Mouse (Mus musculus) midbrain, embryonic 13.5 days (tissue): ENCODE data around the gene Mnd1. TPM values are rescaled to one million over a fixed set of nuclear protein-coding genes. Genes with fewer than 3 reads are reported as not detected.
A peak's percentile ranks its signal among the peaks of the same experiment; 100 is the strongest.

ENCODE experiments used
- ATAC-seq: fragments of 200-750 bp; cut with Nextera tagmentation; 2 replicates; pipeline ENCODE4 v1.8.0; 2017; ENCODE audit warnings: mild to moderate bottlenecking, moderate TSS enrichment, moderate library complexity
- H3K27ac ChIP-seq: fragments of 300-500 bp; sonication (generic); 2 replicates; pipeline ENCODE4 v1.5.1; 2015; ENCODE audit warnings: inconsistent platforms, mild to moderate bottlenecking, moderate library complexity
- H3K27me3 ChIP-seq: fragments of 300-500 bp; sonication (generic); 2 replicates; pipeline ENCODE4 v1.6.1; 2015; ENCODE audit warnings: mild to moderate bottlenecking, inconsistent platforms
- H3K36me3 ChIP-seq: fragments of 300-500 bp; sonication (generic); 2 replicates; pipeline ENCODE4 v1.6.1; 2015; ENCODE audit warnings: mild to moderate bottlenecking, inconsistent platforms
- H3K4me1 ChIP-seq: fragments of 300-500 bp; sonication (generic); replicated peaks from 2 replicates; pipeline ENCODE4 v1.6.1; 2015; ENCODE audit warnings: inconsistent platforms
- H3K4me2 ChIP-seq: fragments of 300-500 bp; sonication (generic); replicated peaks from 2 replicates; pipeline ENCODE4 v1.6.1; 2015; ENCODE audit warnings: moderate library complexity, mild to moderate bottlenecking, inconsistent platforms
- H3K4me3 ChIP-seq: fragments of 300-500 bp; sonication (generic); replicated peaks from 2 replicates; pipeline ENCODE4 v1.5.1; 2015; ENCODE audit warnings: mild to moderate bottlenecking, inconsistent platforms
- H3K9ac ChIP-seq: fragments of 300-500 bp; sonication (generic); replicated peaks from 2 replicates; pipeline ENCODE4 v1.6.1; 2015; ENCODE audit warnings: mild to moderate bottlenecking, inconsistent platforms
- H3K9me3 ChIP-seq: fragments of 300-500 bp; sonication (generic); 2 replicates; pipeline ENCODE4 v1.6.1; 2016; ENCODE audit warnings: mild to moderate bottlenecking, inconsistent platforms
- WGBS: fragments of 180-500 bp; shearing (Covaris S2); methylation state at CpG from one replicate; pipeline ENCODE4 v1.1.7; 2015; 5-methylcytosine and 5-hydroxymethylcytosine counted together
- polyA plus RNA-seq: library from polyadenylated mRNA; unstranded; fragments of >200 nt; fragmentation: Nextera tagmentation; extraction: Ambion mirVana; gene quantifications from 2 replicates; pipeline ENCODE4 v1.2.1, GENCODE M21; 2015

Gene Mnd1
- 2.7 and 3.3 TPM in 2 replicates for polyA plus RNA-seq

DNA sequence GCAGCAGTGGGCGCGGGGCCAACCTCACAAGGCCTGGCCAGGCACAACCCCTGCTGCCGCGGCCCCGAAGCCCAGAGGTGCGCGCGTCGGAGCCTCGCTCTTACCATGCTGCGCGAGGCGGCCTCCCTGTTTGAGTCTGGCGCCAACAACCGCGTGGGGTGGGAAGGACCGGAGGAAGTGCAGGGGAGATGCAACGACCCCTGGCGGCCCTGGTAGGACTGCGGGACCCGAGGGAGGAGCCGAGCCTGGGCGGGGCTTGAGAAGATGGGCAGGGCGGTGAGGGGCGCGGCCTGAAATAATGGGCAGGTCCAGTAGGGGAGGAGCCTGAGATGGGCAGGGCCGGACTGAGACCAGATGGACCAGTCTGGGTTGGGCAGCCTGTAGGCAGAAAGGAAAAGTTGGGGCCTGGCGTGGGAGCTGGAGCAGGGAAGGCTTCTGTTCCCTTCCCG lies at the start of gene Mnd1:
Gene Mnd1 (minus strand): TSS at position 229 of the 449 bp plus-strand sequence.
- WGBS = under 1% methylated on average over 29 of the region's 29 CpGs
- peaks cover 18% of the 10 kb centered on the region for H3K36me3 ChIP-seq
- H3K27ac ChIP-seq = no peak within 1 kb of the TSS; the same call in 1 of the 2 replicates
- H3K9me3 ChIP-seq = no peaks in the 10 kb centered on the region
- peak; percentile 98 for ATAC-seq
- peak within 1 kb of the TSS; percentile 61 for H3K9ac ChIP-seq
- peak within 1 kb of the TSS; percentile 92 for H3K4me2 ChIP-seq
- peak within 1 kb of the TSS; percentile 49 for H3K4me3 ChIP-seq
- H3K27me3 ChIP-seq = no peaks in the 10 kb centered on the region
- H3K4me1 ChIP-seq = peaks cover 15% of the 10 kb centered on the region

DNA sequence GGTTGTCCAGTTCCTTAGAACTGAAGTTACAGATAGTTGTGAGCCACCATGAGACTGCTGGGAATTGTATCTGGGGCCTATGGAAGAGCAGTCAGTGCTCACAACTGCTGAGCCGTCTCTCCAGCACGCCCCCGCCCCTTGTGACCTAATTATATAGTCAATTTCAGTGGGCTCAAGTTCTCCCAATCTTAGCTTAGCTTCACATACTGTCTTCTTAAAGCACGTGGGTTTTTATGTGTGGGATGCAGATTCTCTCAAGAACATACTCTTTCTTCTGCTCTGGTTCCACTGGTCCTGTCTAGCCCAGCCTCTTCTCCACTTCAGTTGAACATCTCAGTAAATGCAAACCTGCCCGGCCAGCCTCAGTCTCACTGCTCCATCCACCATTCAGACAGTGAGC lies 49.1 kb upstream of the Mnd1 start:
- Histone ChIP-seq H3K9me3 (no peaks in the 10 kb centered on the region), H3K36me3 (peaks cover 64% of the 10 kb centered on the region)
- WGBS = 79% methylated on average over 5 of the region's 5 CpGs

DNA sequence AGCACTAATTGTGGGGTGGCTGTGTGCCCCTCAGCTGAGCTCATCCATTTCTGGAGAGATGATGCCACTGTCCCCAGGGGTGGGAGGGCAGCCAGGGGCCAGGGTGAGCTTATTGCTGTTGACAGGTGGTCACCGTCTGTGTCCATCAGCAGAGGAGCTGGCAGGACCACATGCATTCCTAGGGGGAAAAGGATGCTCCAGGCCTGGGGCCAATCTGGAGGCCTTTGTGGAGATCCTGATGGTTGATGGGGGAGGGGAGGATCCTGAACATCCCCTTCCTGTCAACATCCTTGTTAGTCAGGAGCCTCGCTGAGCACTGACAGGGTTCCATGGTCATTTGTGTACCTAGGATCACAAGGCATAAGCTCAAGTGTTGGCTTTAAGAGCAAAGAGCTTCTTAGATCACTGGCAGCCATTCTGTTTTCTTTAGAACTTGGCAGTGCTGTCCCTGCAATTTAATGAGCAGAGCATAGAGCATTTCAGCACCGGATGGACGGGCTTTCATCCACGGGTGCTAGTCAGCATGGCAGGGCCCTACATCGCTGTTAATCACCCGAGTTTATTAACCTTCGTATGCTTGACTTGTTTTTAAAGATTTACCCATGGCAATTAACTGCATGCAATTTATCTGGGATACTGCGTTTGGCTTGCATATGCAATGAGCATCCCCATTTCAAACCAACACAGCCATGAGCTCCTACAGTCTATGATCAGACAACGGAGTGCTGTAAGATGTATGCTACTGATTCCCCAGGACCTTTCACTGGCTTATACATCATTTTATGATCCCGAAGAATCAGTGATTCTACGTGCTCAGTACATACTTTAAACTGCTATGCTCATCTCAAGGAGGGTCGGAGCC lies 45.2 kb upstream of the Mnd1 start:
- peaks cover 52% of the 10 kb centered on the region for H3K36me3 ChIP-seq
- no peak overlapping the region for H3K4me2 ChIP-seq
- 59% methylated on average over 13 of the region's 13 CpGs for WGBS
- no peak overlapping the region for H3K9ac ChIP-seq
- H3K4me3 ChIP-seq = no peak overlapping the region
- H3K9me3 ChIP-seq = no peaks in the 10 kb centered on the region
- H3K27ac ChIP-seq = peak overlapping the region; percentile 64
- H3K4me1 ChIP-seq = peaks cover 15% of the 10 kb centered on the region
- ATAC-seq = peak; percentile 79
- no peaks in the 10 kb centered on the region for H3K27me3 ChIP-seq

More for the DNA sequence above, 49.1 kb upstream of the Mnd1 start:
- no peaks in the 10 kb centered on the region for H3K27me3 ChIP-seq
- H3K4me1 ChIP-seq = peaks cover 23% of the 10 kb centered on the region
- no peak overlapping the region for H3K4me3 ChIP-seq
- no peak overlapping the region for H3K9ac ChIP-seq
- no peak overlapping the region for H3K4me2 ChIP-seq
- ATAC-seq = no peak
- H3K27ac ChIP-seq = no peak overlapping the region

DNA sequence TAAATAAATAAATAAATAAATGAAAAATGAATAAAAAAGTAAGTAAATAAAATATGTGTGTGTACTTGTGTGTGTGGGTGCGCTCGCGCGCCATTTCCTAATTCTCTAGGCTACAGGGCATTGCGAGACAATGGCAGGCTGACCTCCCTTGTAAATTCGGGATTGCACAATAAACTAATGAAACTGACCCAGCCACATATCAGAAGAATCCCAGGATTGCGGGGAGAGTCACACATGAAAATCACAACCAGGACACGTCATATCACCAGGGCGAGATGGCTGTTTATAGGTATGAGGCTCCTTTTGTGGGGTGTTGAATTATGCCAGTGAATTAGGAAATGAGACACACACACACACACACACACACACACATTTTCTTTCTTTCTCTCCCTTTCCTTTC lies 43.9 kb upstream of the Mnd1 start:
- H3K27ac ChIP-seq = no peak overlapping the region
- H3K4me1 ChIP-seq = peaks cover 15% of the 10 kb centered on the region
- H3K9ac ChIP-seq = no peak overlapping the region
- ATAC-seq = no peak
- H3K4me3 ChIP-seq = no peak overlapping the region
- no peak overlapping the region for H3K4me2 ChIP-seq
- H3K27me3 ChIP-seq = no peaks in the 10 kb centered on the region
- peaks cover 48% of the 10 kb centered on the region for H3K36me3 ChIP-seq
- H3K9me3 ChIP-seq = no peaks in the 10 kb centered on the region
- WGBS = 94% methylated on average over 9 of the region's 9 CpGs

DNA sequence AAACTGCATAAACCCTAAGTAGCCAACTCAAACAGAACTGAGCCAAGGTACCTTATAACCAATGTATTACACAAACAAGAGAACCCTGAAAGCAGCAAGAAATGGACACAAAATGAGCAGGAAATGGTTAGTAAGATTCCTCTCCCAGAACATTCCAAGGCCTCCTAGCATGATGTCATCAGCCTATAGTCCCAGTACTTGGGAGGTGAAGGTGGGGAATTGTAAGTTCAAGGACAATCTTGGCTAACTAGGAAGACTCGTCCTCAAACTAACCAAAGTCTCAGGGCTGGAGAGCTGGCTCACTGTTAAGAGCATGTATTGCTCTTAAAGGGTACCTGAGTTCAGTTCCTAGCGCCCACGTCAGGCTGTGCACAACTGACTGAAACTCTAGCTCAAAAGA lies 42.6 kb upstream of the Mnd1 start:
- H3K27me3 ChIP-seq = no peaks in the 10 kb centered on the region
- peaks cover 56% of the 10 kb centered on the region for H3K36me3 ChIP-seq
- no peak overlapping the region for H3K9ac ChIP-seq
- H3K9me3 ChIP-seq = no peaks in the 10 kb centered on the region
- no peak for ATAC-seq
- H3K4me3 ChIP-seq = no peak overlapping the region
- no peak overlapping the region for H3K4me2 ChIP-seq
- H3K4me1 ChIP-seq = peaks cover 15% of the 10 kb centered on the region
- WGBS = 94% methylated on average over 3 of the region's 3 CpGs
- no peak overlapping the region for H3K27ac ChIP-seq

DNA sequence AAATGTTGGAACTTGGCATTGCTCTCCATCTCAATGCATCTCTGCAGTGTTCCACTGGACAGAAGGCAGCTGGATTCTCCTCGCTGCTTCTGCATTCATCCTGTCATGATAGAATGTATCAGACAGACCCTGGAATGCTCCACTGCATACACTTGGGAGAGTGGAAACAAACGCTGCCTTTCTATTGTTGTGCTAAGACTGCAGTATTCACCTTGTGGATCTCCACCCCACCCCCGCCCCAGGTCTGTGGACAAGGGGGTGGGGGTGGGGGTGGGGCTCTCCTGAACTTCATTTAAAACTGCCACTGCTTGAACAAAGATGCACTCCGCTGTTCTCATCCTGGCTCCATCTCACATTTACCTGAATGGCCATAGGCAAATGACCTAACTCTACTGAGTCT lies 38.3 kb upstream of the Mnd1 start:
- peaks cover 84% of the 10 kb centered on the region for H3K36me3 ChIP-seq

DNA sequence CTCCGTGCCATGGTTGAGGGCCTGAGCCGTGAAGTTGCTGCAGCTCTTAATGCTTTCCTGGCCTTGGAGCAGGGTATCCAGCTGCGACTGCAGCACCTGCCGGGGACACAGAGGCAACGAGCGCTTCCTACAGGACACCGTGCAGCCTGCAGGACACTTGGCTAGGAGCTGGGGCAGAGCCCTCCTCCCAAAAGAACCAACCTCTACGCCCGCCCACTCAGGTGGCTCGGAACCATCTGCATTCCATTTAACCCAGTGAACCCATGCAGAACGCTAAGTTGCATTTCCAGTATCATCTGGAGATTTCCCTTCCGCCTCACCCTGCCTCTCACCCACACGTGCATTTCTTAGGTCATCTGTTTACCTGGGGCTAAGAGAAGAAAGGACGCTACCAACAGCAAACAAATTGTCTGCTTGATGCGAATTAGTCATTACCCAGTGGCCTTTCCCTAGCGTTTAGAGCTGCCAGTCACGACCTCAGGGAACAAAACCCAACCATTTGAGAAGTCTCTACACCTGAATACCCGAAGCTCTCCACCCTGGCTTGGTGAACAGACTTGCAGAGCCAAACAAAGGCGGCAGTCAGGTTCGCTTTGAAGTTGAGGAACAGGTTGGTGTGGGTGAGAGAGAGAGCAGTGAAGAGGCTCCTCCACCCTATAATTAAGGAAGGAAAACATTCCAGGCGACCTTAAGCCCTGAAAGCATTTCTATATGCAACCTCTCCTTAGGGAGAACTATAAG lies 35.7 kb upstream of the Mnd1 start:
- 53% methylated on average over 21 of the region's 21 CpGs for WGBS
- H3K4me2 ChIP-seq = 0 out of 2 replicates have a peak overlapping the region, but pooled peaks have one; percentile 23
- no peak overlapping the region for H3K4me3 ChIP-seq
- H3K36me3 ChIP-seq = peaks cover 74% of the 10 kb centered on the region
- ATAC-seq = peak; percentile 34; the same call in 1 of the 2 replicates
- no peaks in the 10 kb centered on the region for H3K27me3 ChIP-seq
- H3K4me1 ChIP-seq = peaks cover 19% of the 10 kb centered on the region
- no peak overlapping the region for H3K9ac ChIP-seq
- H3K27ac ChIP-seq = no peak overlapping the region; the same call in 1 of the 2 replicates
- H3K9me3 ChIP-seq = no peaks in the 10 kb centered on the region

More for the DNA sequence above, 38.3 kb upstream of the Mnd1 start:
- Histone ChIP-seq H3K27me3 (no peaks in the 10 kb centered on the region), H3K4me3 (no peak overlapping the region), H3K9ac (no peak overlapping the region), H3K27ac (no peak overlapping the region), H3K9me3 (no peaks in the 10 kb centered on the region), H3K4me2 (no peak overlapping the region), H3K4me1 (peaks cover 19% of the 10 kb centered on the region)
- 64% methylated on average over 4 of the region's 4 CpGs for WGBS
- no peak for ATAC-seq

DNA sequence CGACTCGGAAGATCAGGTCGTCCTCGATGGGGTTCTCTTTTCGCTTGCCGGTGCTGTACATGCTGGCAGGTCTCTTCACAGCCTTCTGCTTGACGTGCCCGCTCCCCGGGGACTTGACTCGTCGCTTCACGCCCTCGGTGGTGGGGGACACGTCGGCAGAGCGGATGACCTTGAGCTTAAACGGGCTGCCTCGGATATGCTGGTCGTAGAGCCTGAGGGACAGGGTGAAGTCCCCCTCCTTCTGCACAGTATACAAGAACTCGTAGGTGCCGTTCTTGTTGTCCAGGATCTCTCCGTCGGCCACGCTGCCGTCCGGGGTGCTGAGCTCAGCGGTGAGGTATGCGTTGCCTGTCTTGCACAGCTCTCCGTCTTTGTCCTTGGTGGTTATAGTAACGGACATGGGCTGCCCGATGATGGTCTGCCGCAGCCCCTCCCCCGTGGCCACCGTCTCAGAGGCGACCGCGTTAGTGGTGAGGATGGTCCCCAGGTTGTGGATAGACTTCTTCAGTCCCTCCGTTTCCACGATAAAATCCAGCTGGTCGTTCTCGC lies 35.0 kb upstream of the Mnd1 start:
- Histone ChIP-seq H3K27me3 (no peaks in the 10 kb centered on the region), H3K9ac (no peak overlapping the region), H3K9me3 (no peaks in the 10 kb centered on the region), H3K36me3 (peaks cover 73% of the 10 kb centered on the region), H3K4me1 (peaks cover 19% of the 10 kb centered on the region), H3K27ac (no peak overlapping the region; the same call in 1 of the 2 replicates), H3K4me3 (no peak overlapping the region), H3K4me2 (peak overlapping the region; percentile 23; the same call in 1 of the 2 replicates)
- ATAC-seq = peak; percentile 75
- WGBS = 25% methylated on average over 41 of the region's 41 CpGs

DNA sequence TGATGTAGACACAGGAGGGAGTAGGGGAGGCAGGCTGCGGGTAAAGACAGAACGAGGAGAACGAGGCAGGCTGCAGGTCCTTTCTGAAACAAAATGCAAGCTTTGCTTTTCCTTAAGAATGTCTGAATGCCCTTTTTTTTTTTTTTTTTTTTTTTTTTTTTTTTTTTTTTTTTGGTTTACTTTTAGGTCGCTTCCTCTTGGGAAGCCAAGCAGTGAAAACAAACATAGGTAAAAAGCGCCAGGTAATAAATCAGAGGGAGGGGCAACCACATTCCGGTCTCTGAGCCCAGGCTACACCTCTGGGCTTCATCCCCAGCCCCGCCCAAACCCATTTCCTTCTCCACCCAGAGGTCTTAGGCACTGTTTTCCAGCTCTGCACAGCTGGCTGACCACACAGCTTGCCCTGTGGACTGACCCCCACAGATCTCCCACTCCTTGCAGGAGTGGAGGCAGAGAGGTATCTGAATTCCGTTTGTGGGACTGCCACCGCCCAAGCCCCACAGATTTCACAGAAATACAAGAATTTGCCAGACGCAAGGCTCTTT lies 34.1 kb upstream of the Mnd1 start:
- WGBS = 74% methylated on average over 10 of the region's 10 CpGs
- Histone ChIP-seq H3K4me2 (no peak overlapping the region), H3K27ac (no peak overlapping the region), H3K27me3 (no peaks in the 10 kb centered on the region), H3K4me3 (no peak overlapping the region), H3K9me3 (0 out of 2 replicates have a peak, but pooled peaks cover 3% of the 10 kb centered on the region), H3K36me3 (peaks cover 73% of the 10 kb centered on the region), H3K9ac (no peak overlapping the region), H3K4me1 (peaks cover 19% of the 10 kb centered on the region)
- ATAC-seq = no peak

DNA sequence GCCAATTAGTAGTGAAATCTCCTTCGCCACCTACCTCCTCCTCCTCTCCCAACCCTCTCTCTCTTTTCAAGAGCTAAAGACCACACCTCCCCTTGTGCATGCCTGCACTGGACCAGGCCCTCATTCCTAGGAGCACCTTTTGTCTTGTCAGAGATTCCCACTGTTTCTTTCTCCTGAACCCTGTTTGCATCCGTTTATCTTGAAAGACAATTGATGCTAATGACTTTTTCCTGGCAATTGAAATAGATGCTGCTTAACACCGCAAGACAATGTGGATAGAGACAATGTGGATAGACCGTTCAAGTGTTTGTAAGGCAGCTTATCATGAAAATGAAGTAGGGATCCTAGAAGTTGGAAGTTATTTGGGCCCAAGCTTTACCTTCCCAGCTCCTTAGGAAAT lies 26.1 kb upstream of the Mnd1 start:
- H3K27ac ChIP-seq = peak overlapping the region; percentile 14; the same call in 1 of the 2 replicates
- 16% methylated on average over 4 of the region's 4 CpGs for WGBS
- no peaks in the 10 kb centered on the region for H3K27me3 ChIP-seq
- no peak overlapping the region for H3K4me2 ChIP-seq
- H3K4me3 ChIP-seq = no peak overlapping the region
- no peak for ATAC-seq
- no peak overlapping the region for H3K9ac ChIP-seq
- H3K4me1 ChIP-seq = peaks cover 18% of the 10 kb centered on the region
- peaks cover 27% of the 10 kb centered on the region for H3K36me3 ChIP-seq
- 0 out of 2 replicates have a peak, but pooled peaks cover 3% of the 10 kb centered on the region for H3K9me3 ChIP-seq

DNA sequence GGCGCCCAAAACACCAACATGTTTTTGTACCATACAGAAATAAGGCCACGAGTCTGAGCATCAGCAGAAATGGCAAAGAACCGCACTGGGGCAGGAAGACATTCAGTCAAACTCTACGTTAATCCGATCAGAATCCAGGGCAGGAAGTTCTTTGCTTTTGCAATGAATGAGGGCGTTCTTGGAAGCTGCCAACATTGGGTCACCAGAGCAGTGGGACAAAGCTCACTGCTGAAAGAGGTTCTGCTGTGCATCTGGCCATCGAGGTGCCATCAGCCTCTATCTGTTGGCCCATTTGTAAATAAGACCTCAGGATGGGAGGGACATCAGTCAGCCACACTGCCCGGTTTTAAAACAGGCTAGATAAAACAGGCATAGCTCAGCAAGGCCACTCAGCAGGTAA lies 25.5 kb upstream of the Mnd1 start:
- no peaks in the 10 kb centered on the region for H3K27me3 ChIP-seq
- ATAC-seq = no peak
- H3K9ac ChIP-seq = no peak overlapping the region
- no peak overlapping the region for H3K4me3 ChIP-seq
- 18% methylated on average over 8 of the region's 8 CpGs for WGBS
- peaks cover 31% of the 10 kb centered on the region for H3K36me3 ChIP-seq
- H3K4me2 ChIP-seq = no peak overlapping the region
- peaks cover 21% of the 10 kb centered on the region for H3K4me1 ChIP-seq
- 0 out of 2 replicates have a peak, but pooled peaks cover 3% of the 10 kb centered on the region for H3K9me3 ChIP-seq
- H3K27ac ChIP-seq = peak overlapping the region; percentile 16; the same call in 1 of the 2 replicates
